ENCODE assay signal across 11 mouse cellular contexts in genomic region chr11:26103698-26104097, GRCm38 (mm10).
DNase-seq lines count a peak whose midpoint lies in the region; ATAC-seq lines count a peak whose summit lies in the region.
"Had no signal": no experiment of that assay in that cellular context is flagged by ENCODE, and none has a peak within 500 bp of the region (broad histone marks: within the 10 kb centered on the region; RNA-seq: fewer than 3 reads in every experiment).

No protein-coding gene starts in this region.

- H3K9ac ChIP-seq in kidney, embryonic 14.5 days (ENCODE audit: low read depth, low read length): no peak overlapping the region
- H3K9ac ChIP-seq in forebrain, embryonic 12.5 days: no peak overlapping the region
- peak overlapping the region; percentile 17; the same call in 1 of the 2 replicates for H3K9ac ChIP-seq in midbrain, embryonic 14.5 days (replicated peaks; ENCODE audit: low read length)
- H3K9ac ChIP-seq: intestine, embryonic 15.5 days had no signal

- H3K4me3 ChIP-seq in kidney, embryonic 14.5 days (ENCODE audit: low read length): no peak overlapping the region
- H3K4me3 ChIP-seq in forebrain, embryonic 12.5 days (replicated peaks): no peak overlapping the region; the same call in 1 of the 2 replicates
- H3K4me3 ChIP-seq in midbrain, embryonic 14.5 days (replicated peaks; ENCODE audit: low read depth, low read length): peak overlapping the region; percentile 19
- H3K4me3 ChIP-seq: intestine, embryonic 15.5 days had no signal

- H3K4me2 ChIP-seq in kidney, embryonic 14.5 days (replicated peaks; ENCODE audit: low read depth, low read length): peak overlapping the region; percentile 31; the same call in 1 of the 2 replicates
- H3K4me2 ChIP-seq in forebrain, embryonic 12.5 days: peak overlapping the region; percentile 44
- H3K4me2 ChIP-seq in midbrain, embryonic 14.5 days (ENCODE audit: low read length): peak overlapping the region; percentile 55
- H3K4me2 ChIP-seq: intestine, embryonic 15.5 days had no signal

- no peaks in the 10 kb centered on the region for H3K4me1 ChIP-seq in kidney, embryonic 14.5 days (ENCODE audit: control insufficient read depth, insufficient read depth, low read length)
- peaks cover 23% of the 10 kb centered on the region for H3K4me1 ChIP-seq in forebrain, embryonic 12.5 days
- peaks cover 21% of the 10 kb centered on the region for H3K4me1 ChIP-seq in midbrain, embryonic 14.5 days (ENCODE audit: control insufficient read depth, insufficient read depth, low read length)
- H3K4me1 ChIP-seq: intestine, embryonic 15.5 days had no signal

- H3K27me3 ChIP-seq in kidney, embryonic 14.5 days (ENCODE audit: control insufficient read depth, insufficient read depth, low read length): no peaks in the 10 kb centered on the region
- H3K27me3 ChIP-seq in forebrain, embryonic 12.5 days: 0 out of 2 replicates have a peak, but pooled peaks cover 3% of the 10 kb centered on the region
- no peaks in the 10 kb centered on the region for H3K27me3 ChIP-seq in midbrain, embryonic 14.5 days (ENCODE audit: control insufficient read depth, insufficient read depth, low read length)
- H3K27me3 ChIP-seq: intestine, embryonic 15.5 days had no signal

- H3K36me3 ChIP-seq in kidney, embryonic 14.5 days (ENCODE audit: control insufficient read depth, insufficient read depth, low read length): no peaks in the 10 kb centered on the region
- no peaks in the 10 kb centered on the region for H3K36me3 ChIP-seq in forebrain, embryonic 12.5 days (replicated peaks)
- H3K36me3 ChIP-seq in midbrain, embryonic 14.5 days (ENCODE audit: control insufficient read depth, insufficient read depth, low read length): no peaks in the 10 kb centered on the region
- H3K36me3 ChIP-seq: G1E; intestine, embryonic 15.5 days had no signal

- DNase-seq in kidney, postnatal 10 days: no peak
- peak; percentile 93 for DNase-seq in ZHBTc4 (ENCODE audit: low read depth, low spot score)
- DNase-seq in midbrain, embryonic 14.5 days: peak; percentile 78
- DNase-seq in spleen, adult 12 weeks (ENCODE audit: low spot score): no peak
- no peak for DNase-seq in ovary, postnatal 10 days (ENCODE audit: low spot score)
- DNase-seq: liver had no signal

- no peak for ATAC-seq in kidney, embryonic 14.5 days (ENCODE audit: low FRiP score, low TSS enrichment)
- ATAC-seq in forebrain, embryonic 12.5 days (ENCODE audit: low FRiP score): peak; percentile 59
- peak; percentile 66 for ATAC-seq in midbrain, embryonic 14.5 days (ENCODE audit: low FRiP score, low TSS enrichment)
- ATAC-seq in inflammation-experienced regulatory T-cells, adult 6 months: no peak
- ATAC-seq: intestine, embryonic 15.5 days had no signal

- H3K9me3 ChIP-seq in kidney, embryonic 14.5 days (ENCODE audit: control insufficient read depth, low read length): no peaks in the 10 kb centered on the region
- H3K9me3 ChIP-seq in forebrain, embryonic 12.5 days: no peaks in the 10 kb centered on the region
- H3K9me3 ChIP-seq in midbrain, embryonic 14.5 days (ENCODE audit: control insufficient read depth, low read length): no peaks in the 10 kb centered on the region
- H3K9me3 ChIP-seq: G1E; intestine, embryonic 15.5 days had no signal

- no peak overlapping the region for H3K27ac ChIP-seq in kidney, embryonic 14.5 days (ENCODE audit: low read depth, low read length)
- no peak overlapping the region for H3K27ac ChIP-seq in forebrain, embryonic 12.5 days
- H3K27ac ChIP-seq in midbrain, embryonic 14.5 days (replicated peaks; ENCODE audit: low read depth, low read length): peak overlapping the region; percentile 52; the same call in 1 of the 2 replicates
- H3K27ac ChIP-seq: intestine, embryonic 15.5 days had no signal

- WGBS in kidney, embryonic 14.5 days: 3% methylated on average over 8 of the region's 8 CpGs
- WGBS in forebrain, embryonic 12.5 days: under 1% methylated on average over 8 of the region's 8 CpGs
- 2% methylated on average over 8 of the region's 8 CpGs for WGBS in midbrain, embryonic 14.5 days

Comparison
In these comparisons a context has a peak if more than half of its experiments do, and no peak if none do; other contexts are left out.
1. ATAC-seq: peak in forebrain, embryonic 12.5 days (single experiment) and midbrain, embryonic 14.5 days (single experiment); none in kidney, embryonic 14.5 days (single experiment) and inflammation-experienced regulatory T-cells, adult 6 months (single experiment).
2. DNase-seq: peak in ZHBTc4 (single experiment) and midbrain, embryonic 14.5 days (single experiment); none in kidney, postnatal 10 days (single experiment), spleen, adult 12 weeks (single experiment) and ovary, postnatal 10 days (single experiment).
3. Peak in every context shown above with its lines, with median percentiles within 50 percentile points of each other: H3K4me2 ChIP-seq.